16 mouse cellular contexts compared by ENCODE assay signal in genomic region chr8:87231762-87232161, GRCm38 (mm10).
A peak's percentile ranks its signal among the peaks of the same experiment; 100 is the strongest.
DNase-seq lines count a peak whose midpoint lies in the region; ATAC-seq and TF ChIP-seq lines count a peak whose summit lies in the region.
"Had no signal": no experiment of that assay in that cellular context is flagged by ENCODE, and none has a peak within 500 bp of the region (broad histone marks: within the 10 kb centered on the region; RNA-seq: fewer than 3 reads in every experiment).

No protein-coding gene starts in this region.

- H3K4me1 ChIP-seq in hindbrain, postnatal 0 days (ENCODE audit: insufficient read depth, low read length) = peaks cover 20% of the 10 kb centered on the region
- H3K4me1 ChIP-seq in midbrain, embryonic 16.5 days (ENCODE audit: control insufficient read depth, insufficient read depth, low read length) = peaks cover 29% of the 10 kb centered on the region
- H3K4me1 ChIP-seq: liver, embryonic 13.5 days; stomach, embryonic 15.5 days had no signal

- H3K36me3 ChIP-seq in hindbrain, postnatal 0 days (ENCODE audit: insufficient read depth, low read length) = no peaks in the 10 kb centered on the region
- H3K36me3 ChIP-seq in midbrain, embryonic 16.5 days (ENCODE audit: control insufficient read depth, insufficient read depth, low read length) = no peaks in the 10 kb centered on the region
- H3K36me3 ChIP-seq: liver, embryonic 13.5 days; stomach, embryonic 15.5 days had no signal

- no peak overlapping the region for H3K9ac ChIP-seq in hindbrain, postnatal 0 days (replicated peaks; ENCODE audit: low read length)
- no peak overlapping the region for H3K9ac ChIP-seq in midbrain, embryonic 16.5 days (ENCODE audit: low read depth, low read length)
- H3K9ac ChIP-seq: liver, embryonic 13.5 days; stomach, embryonic 15.5 days had no signal

- H3K9me3 ChIP-seq in hindbrain, postnatal 0 days (ENCODE audit: low read length) = no peaks in the 10 kb centered on the region
- no peaks in the 10 kb centered on the region for H3K9me3 ChIP-seq in midbrain, embryonic 16.5 days (replicated peaks; ENCODE audit: control insufficient read depth, low read length, poor library complexity, severe bottlenecking)
- H3K9me3 ChIP-seq: liver, embryonic 13.5 days; stomach, embryonic 15.5 days had no signal

- no peak for TF ChIP-seq CTCF in hindbrain, postnatal 0 days (IDR thresholded peaks at IDR 0.05; ENCODE audit: low read depth)

- intact Hi-C loops in left cerebral cortex, postnatal 4 days (cut with DNase I) = no loop called here

- no peaks in the 10 kb centered on the region for H3K27me3 ChIP-seq in hindbrain, postnatal 0 days (ENCODE audit: insufficient read depth, low read length)
- no peaks in the 10 kb centered on the region for H3K27me3 ChIP-seq in midbrain, embryonic 16.5 days (ENCODE audit: control insufficient read depth, insufficient read depth, low read depth, low read length)
- H3K27me3 ChIP-seq: liver, embryonic 13.5 days; stomach, embryonic 15.5 days had no signal

- no peak overlapping the region for H3K27ac ChIP-seq in hindbrain, postnatal 0 days
- no peak overlapping the region; the same call in 1 of the 2 replicates for H3K27ac ChIP-seq in midbrain, embryonic 16.5 days (ENCODE audit: low read length)
- H3K27ac ChIP-seq: liver, embryonic 13.5 days; stomach, embryonic 15.5 days had no signal

- no peak overlapping the region for H3K4me2 ChIP-seq in hindbrain, postnatal 0 days (ENCODE audit: low read depth, low read length)
- no peak overlapping the region for H3K4me2 ChIP-seq in midbrain, embryonic 16.5 days (ENCODE audit: low read length)
- H3K4me2 ChIP-seq: liver, embryonic 13.5 days; stomach, embryonic 15.5 days had no signal

- no peak overlapping the region for H3K4me3 ChIP-seq in hindbrain, postnatal 0 days (ENCODE audit: low read length)
- H3K4me3 ChIP-seq in midbrain, embryonic 16.5 days (ENCODE audit: low read depth, low read length) = no peak overlapping the region
- H3K4me3 ChIP-seq: liver, embryonic 13.5 days; stomach, embryonic 15.5 days had no signal

- WGBS in hindbrain, postnatal 0 days = 20% methylated on average over 4 of the region's 4 CpGs
- WGBS in midbrain, embryonic 16.5 days = 20% methylated on average over 4 of the region's 4 CpGs

- DNase-seq in cerebellum, postnatal 10 days = peak; percentile 44 to 51
- DNase-seq in cerebellum, postnatal 25 days = no peak
- peak; percentile 41 for DNase-seq in left cerebral cortex, postnatal 4 days
- no peak for DNase-seq in left cerebral cortex, adult 18-20 months (ENCODE audit: low spot score in 2 of 2)
- peak; percentile 47 for DNase-seq in hindbrain, postnatal 0 days (ENCODE audit: low spot score)
- DNase-seq in kidney, adult 8-10 months = no peak
- no peak for DNase-seq in heart, adult 9 months (ENCODE audit: low spot score in 2 of 2)
- DNase-seq: adrenal gland, adult 2 months; cerebellum, adult 11-12 months; embryo, embryonic 11 days; gastrocnemius, postnatal 25 days; layer of hippocampus, postnatal 36 days; liver, embryonic 13.5 days; thymus, adult 2 months had no signal

- ATAC-seq in hindbrain, postnatal 0 days = no peak
- peak; percentile 49; the same call in 1 of the 2 replicates for ATAC-seq in midbrain, embryonic 16.5 days

Comparison
In these comparisons a context has a peak if more than half of its experiments do, and no peak if none do; other contexts are left out.
1. DNase-seq: peak in cerebellum, postnatal 10 days (2 of 2), left cerebral cortex, postnatal 4 days (single experiment) and hindbrain, postnatal 0 days (single experiment); none in cerebellum, postnatal 25 days (0 of 2), left cerebral cortex, adult 18-20 months (0 of 2), kidney, adult 8-10 months (0 of 2) and heart, adult 9 months (0 of 2).